Mouse (Mus musculus) bone marrow macrophage, adult 2 months (primary cell): ENCODE data around the gene Ank3.

Experiments
- CTCF ChIP-seq: IDR thresholded peaks from 2 replicates; pipeline ENCODE4 v1.5.1; 2012; ENCODE audit warnings: low read depth, mild to moderate bottlenecking, low read length, moderate library complexity
- POLR2A ChIP-seq: IDR thresholded peaks from 2 replicates; pipeline ENCODE4 v1.6.1; 2012; ENCODE audit warnings: mild to moderate bottlenecking, low read depth, low read length, borderline replicate concordance

DNA sequence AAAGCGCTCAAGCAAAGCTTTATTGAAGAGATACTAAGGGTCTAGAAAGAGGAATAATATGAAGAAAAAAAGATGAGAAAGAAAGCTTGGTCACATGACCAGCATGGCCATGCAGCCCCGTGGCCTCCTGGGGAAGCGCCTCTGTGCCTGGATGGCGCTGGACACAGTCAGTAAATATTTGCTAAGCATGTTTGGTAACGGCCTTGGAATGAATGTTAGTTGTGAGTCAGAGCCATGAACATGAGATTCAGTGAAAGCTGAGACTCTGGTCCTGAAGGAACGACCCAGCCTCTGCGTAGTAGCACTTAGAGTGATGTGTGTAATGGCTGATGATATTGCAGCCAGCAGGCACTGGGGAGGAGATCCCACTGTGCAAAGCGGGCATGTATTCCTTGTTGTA is 531.9 kb downstream of the Ank3 start:
- no peak for TF ChIP-seq CTCF
- no peak for TF ChIP-seq POLR2A
